Mouse (Mus musculus) CH12.LX (cell line): ENCODE results near the gene Gltpd2.

ENCODE experiments used
- CTCF ChIP-seq, 2 experiments: IDR thresholded peaks in 1 of 2; conservative IDR thresholded peaks in 1 of 2; 2 replicates each; pipeline ENCODE4 v1.5.1; 2011 to 2012; ENCODE audit warnings: low read depth in 2 of 2, low read length in 2 of 2, improper control_type of control experiment in 1 of 2, inconsistent platforms in 1 of 2, mild to moderate bottlenecking in 1 of 2, moderate library complexity in 1 of 2
- JUN ChIP-seq: IDR thresholded peaks from 2 replicates; pipeline ENCODE4 v1.6.1; 2011; ENCODE audit warnings: low read depth, mild to moderate bottlenecking, low read length, improper control_type of control experiment, moderate library complexity; ENCODE audit not compliant: insufficient read depth
- POLR2A ChIP-seq: IDR thresholded peaks from 2 replicates; pipeline ENCODE4 v1.6.1; 2011; ENCODE audit warnings: low read depth, mild to moderate bottlenecking, improper control_type of control experiment, low read length

DNA sequence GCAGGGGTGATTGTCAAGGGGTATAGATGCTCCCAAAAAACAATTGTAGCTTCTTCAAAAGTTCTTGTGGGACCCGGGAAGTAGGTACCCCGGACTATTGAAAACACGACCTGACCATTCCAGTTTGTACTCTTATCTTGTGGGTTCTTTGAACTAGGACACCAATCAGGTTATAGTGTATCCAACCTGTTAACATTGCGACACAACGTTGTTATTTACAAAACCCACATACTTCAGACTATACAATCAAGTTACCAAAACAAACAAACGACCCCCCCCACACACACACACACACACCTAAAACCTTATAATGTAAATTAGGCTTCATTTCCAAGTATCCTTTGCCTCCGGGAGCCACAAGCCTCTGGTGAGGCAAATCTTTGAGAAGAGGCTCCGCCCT lies 5.8 kb downstream of the Gltpd2 start:
- TF ChIP-seq JUN (no peak), POLR2A (no peak), CTCF (conservative IDR thresholded peaks at IDR 0.05 in 1 of 2, IDR thresholded peaks at IDR 0.05 in 1 of 2; ENCODE audit: low read depth in 2 of 2, low read length in 2 of 2) (no peak)
